Mouse (Mus musculus) heart, adult 8-10 months (tissue): ENCODE measurements at regions not wholly inside any gene's neighbourhood (a gene's known extent, or its start where the extent isn't known, plus 50 kb on each side); places are given as distances from the start of the nearest gene placed in this dataset.

Experiments used
- DNase-seq: peaks from one replicate; pipeline ENCODE4 v3.0.0; 2022; ENCODE audit warnings: low spot score

GRCm38 (mm10) chr2:80973217-80973616, 356.2 kb downstream of the Nup35 start:
- no peak for DNase-seq

- DNase-seq = no peak
These were observed 381.3 kb downstream of the Nup35 start for GRCm38 (mm10) chr2:80998296-80998695.

- DNase-seq = no peak
These were observed 390.0 kb downstream of the Nup35 start for GRCm38 (mm10) chr2:81007071-81007470.

- no peak for DNase-seq
These were observed 406.6 kb downstream of the Nup35 start for GRCm38 (mm10) chr2:81023620-81024019.
